Mouse (Mus musculus) left cerebral cortex, adult 9 months (tissue): ENCODE results near the gene Clec2d.
"Not testable (repeated sequence)": the region's sequence is repeated elsewhere in the genome, so short reads cannot be mapped to it uniquely, and the experiment has no call there.

ENCODE experiments used
- DNase-seq, 2 experiments: peaks; one replicate each; pipeline ENCODE4 v3.0.0; 2022; ENCODE audit warnings: low spot score in 2 of 2

Clec2d gene

GRCm38 (mm10) chr6:129187200-129187651 is 6.8 kb downstream of the Clec2d start:
- no peak for DNase-seq

GRCm38 (mm10) chr6:129187816-129188215 is 7.4 kb downstream of the Clec2d start:
- DNase-seq: not testable (repeated sequence)

GRCm38 (mm10) chr6:129193431-129193830 is 13.0 kb downstream of the Clec2d start:
- DNase-seq: no peak

GRCm38 (mm10) chr6:129200066-129200465 is 19.7 kb downstream of the Clec2d start:
- DNase-seq: not testable (repeated sequence)

- DNase-seq: no peak
These were observed 21.9 kb downstream of the Clec2d start for GRCm38 (mm10) chr6:129202306-129202705.

GRCm38 (mm10) chr6:129204342-129204741 is 23.9 kb downstream of the Clec2d start:
- DNase-seq: no peak

- no peak for DNase-seq
These were observed 24.4 kb downstream of the Clec2d start for GRCm38 (mm10) chr6:129204838-129205237.

- no peak for DNase-seq
These were observed 28.6 kb downstream of the Clec2d start for GRCm38 (mm10) chr6:129208891-129209519.

GRCm38 (mm10) chr6:129209785-129210446 is 29.5 kb downstream of the Clec2d start:
- no peak for DNase-seq

- no peak for DNase-seq
These were observed 30.0 kb downstream of the Clec2d start for GRCm38 (mm10) chr6:129210447-129210790.

GRCm38 (mm10) chr6:129212421-129213195 is 32.2 kb downstream of the Clec2d start:
- DNase-seq: no peak

- DNase-seq: no peak
These were observed 33.1 kb downstream of the Clec2d start for GRCm38 (mm10) chr6:129213497-129213896.

GRCm38 (mm10) chr6:129214263-129214662 is 33.8 kb downstream of the Clec2d start:
- DNase-seq: no peak

GRCm38 (mm10) chr6:129215053-129215452 is 34.6 kb downstream of the Clec2d start:
- DNase-seq: no peak

- DNase-seq: no peak
These were observed 35.6 kb downstream of the Clec2d start for GRCm38 (mm10) chr6:129215886-129216637.

- no peak for DNase-seq
These were observed 36.4 kb downstream of the Clec2d start for GRCm38 (mm10) chr6:129216721-129217230.

- DNase-seq: no peak
These were observed 37.8 kb downstream of the Clec2d start for GRCm38 (mm10) chr6:129218191-129218696.

- no peak for DNase-seq
These were observed 39.6 kb downstream of the Clec2d start for GRCm38 (mm10) chr6:129219897-129220517.

GRCm38 (mm10) chr6:129221053-129221452 is 40.6 kb downstream of the Clec2d start:
- DNase-seq: no peak

GRCm38 (mm10) chr6:129222188-129222800 is 41.9 kb downstream of the Clec2d start:
- no peak for DNase-seq

GRCm38 (mm10) chr6:129223611-129224010 is 43.2 kb downstream of the Clec2d start:
- DNase-seq: no peak
